Mouse (Mus musculus) limb, embryonic 15.5 days (tissue): ENCODE results near the gene 1700012P22Rik. TPM values are rescaled to one million over a fixed set of nuclear protein-coding genes. Genes with fewer than 3 reads are reported as not detected.

ENCODE experiments used
- ATAC-seq: fragments of 200-750 bp; cut with Nextera tagmentation; 2 replicates; pipeline ENCODE4 v1.8.0; 2017; ENCODE audit warnings: low read depth, moderate TSS enrichment; ENCODE audit not compliant: insufficient number of reproducible peaks, low FRiP score, low TSS enrichment
- H3K27ac ChIP-seq: fragments of 300-500 bp; sonication (generic); 2 replicates; pipeline ENCODE4 v1.5.1; 2015; ENCODE audit warnings: moderate library complexity, mild to moderate bottlenecking, inconsistent platforms
- H3K27me3 ChIP-seq: fragments of 300-500 bp; sonication (generic); 2 replicates; pipeline ENCODE4 v1.6.1; 2015; ENCODE audit warnings: inconsistent platforms
- H3K36me3 ChIP-seq: fragments of 300-500 bp; sonication (generic); 2 replicates; pipeline ENCODE4 v1.6.1; 2015; ENCODE audit warnings: inconsistent platforms
- H3K4me1 ChIP-seq: fragments of 300-500 bp; sonication (generic); 2 replicates; pipeline ENCODE4 v1.6.1; 2015; ENCODE audit warnings: inconsistent platforms
- H3K4me2 ChIP-seq: fragments of 300-500 bp; sonication (generic); 2 replicates; pipeline ENCODE4 v1.6.1; 2015; ENCODE audit warnings: mild to moderate bottlenecking, inconsistent platforms
- H3K4me3 ChIP-seq: fragments of 300-500 bp; sonication (generic); 2 replicates; pipeline ENCODE4 v1.5.1; 2015; ENCODE audit warnings: mild to moderate bottlenecking, inconsistent platforms
- H3K9ac ChIP-seq: fragments of 300-500 bp; sonication (generic); 2 replicates; pipeline ENCODE4 v1.6.1; 2015; ENCODE audit warnings: inconsistent platforms
- H3K9me3 ChIP-seq: fragments of 300-500 bp; sonication (generic); 2 replicates; pipeline ENCODE4 v1.6.1; 2016; ENCODE audit warnings: inconsistent platforms
- WGBS: fragments of 180-500 bp; shearing (Covaris S2); methylation state at CpG from one replicate; pipeline ENCODE4 v1.1.7; 2015; 5-methylcytosine and 5-hydroxymethylcytosine counted together
- polyA plus RNA-seq: library from polyadenylated mRNA; unstranded; fragments of >200 nt; fragmentation: Nextera tagmentation; extraction: Ambion mirVana; gene quantifications from 2 replicates; pipeline ENCODE4 v1.2.1, GENCODE M21; 2015

Gene 1700012P22Rik
- polyA plus RNA-seq, 1 experiment from 2014 or later: not detected

- 60% methylated on average over 9 of the region's 9 CpGs for WGBS
- H3K36me3 ChIP-seq: no peaks in the 10 kb centered on the region
- ATAC-seq: no peak
- H3K9me3 ChIP-seq: no peaks in the 10 kb centered on the region
- H3K9ac ChIP-seq: no peak within 1 kb of the TSS
- H3K4me1 ChIP-seq: no peaks in the 10 kb centered on the region
- H3K4me2 ChIP-seq: no peak within 1 kb of the TSS
- H3K4me3 ChIP-seq: no peak within 1 kb of the TSS
- H3K27me3 ChIP-seq: no peaks in the 10 kb centered on the region
- no peak within 1 kb of the TSS for H3K27ac ChIP-seq
Observed at GRCm38 (mm10) chr4:144408290-144408689, 30.3 kb downstream of the 1700012P22Rik start, which contains the start of gene Pramef12. Gene Pramef12 (minus strand): TSS chr4:144408464.

- no peak for ATAC-seq
- no peaks in the 10 kb centered on the region for H3K9me3 ChIP-seq
- H3K4me1 ChIP-seq: no peaks in the 10 kb centered on the region
- H3K9ac ChIP-seq: no peak overlapping the region
- H3K4me3 ChIP-seq: no peak overlapping the region
- H3K4me2 ChIP-seq: no peak overlapping the region
- no peaks in the 10 kb centered on the region for H3K36me3 ChIP-seq
- H3K27me3 ChIP-seq: no peaks in the 10 kb centered on the region
- WGBS: 77% methylated on average over 3 of the region's 3 CpGs
- no peak overlapping the region for H3K27ac ChIP-seq
Observed at GRCm38 (mm10) chr4:144406261-144406660, 32.3 kb downstream of the 1700012P22Rik start.

DNA sequence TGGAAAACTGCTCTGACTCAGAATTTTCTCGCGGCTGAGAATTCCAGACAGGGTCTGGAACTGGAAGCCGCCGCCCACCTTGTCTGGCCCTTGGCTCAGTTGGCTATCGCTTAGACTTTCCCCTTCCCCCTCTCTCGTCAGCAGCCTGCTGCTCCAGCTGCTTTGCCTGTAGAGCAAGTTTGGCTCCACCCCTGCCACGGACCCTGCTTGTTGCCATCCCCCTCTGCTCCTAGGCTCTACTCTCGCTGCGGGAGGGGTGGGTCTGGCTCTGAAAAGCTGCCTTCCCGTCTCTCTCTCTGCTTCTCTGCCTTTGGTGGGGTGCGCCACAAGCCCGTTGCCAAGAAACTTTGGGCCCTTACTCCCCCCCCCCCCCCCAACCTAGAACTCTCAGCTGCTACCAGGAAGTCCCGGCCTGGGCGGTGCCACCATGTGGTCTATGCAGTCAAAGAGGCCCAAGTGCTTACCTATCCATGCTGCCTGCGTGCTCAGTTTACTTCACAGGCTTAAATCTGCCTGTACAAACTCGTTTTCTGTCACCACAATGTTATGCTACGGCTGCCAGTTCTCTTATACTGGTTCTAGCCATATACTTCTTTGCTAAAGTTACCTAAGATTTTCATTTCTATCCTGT lies 34.0 kb downstream of the 1700012P22Rik start:
- Histone ChIP-seq H3K9ac (0 out of 2 replicates have a peak overlapping the region, but pooled peaks have one; percentile 1), H3K27me3 (no peaks in the 10 kb centered on the region), H3K4me3 (peak overlapping the region; percentile 31), H3K27ac (peak overlapping the region; percentile 87), H3K4me2 (peak overlapping the region; percentile 49), H3K9me3 (no peaks in the 10 kb centered on the region), H3K4me1 (no peaks in the 10 kb centered on the region), H3K36me3 (no peaks in the 10 kb centered on the region)
- ATAC-seq: peak; percentile 87
- 4% methylated on average over 17 of the region's 17 CpGs for WGBS

GRCm38 (mm10) chr4:144402712-144403111 lies 35.9 kb downstream of the 1700012P22Rik start:
- Histone ChIP-seq H3K9me3 (no peaks in the 10 kb centered on the region), H3K9ac (no peak overlapping the region), H3K27ac (no peak overlapping the region), H3K4me1 (no peaks in the 10 kb centered on the region), H3K27me3 (no peaks in the 10 kb centered on the region), H3K4me2 (no peak overlapping the region), H3K4me3 (no peak overlapping the region), H3K36me3 (no peaks in the 10 kb centered on the region)
- ATAC-seq: no peak
- 44% methylated on average over 4 of the region's 4 CpGs for WGBS

- no peaks in the 10 kb centered on the region for H3K27me3 ChIP-seq
- no peak overlapping the region for H3K27ac ChIP-seq
- H3K4me2 ChIP-seq: no peak overlapping the region
- no peak overlapping the region for H3K4me3 ChIP-seq
- H3K9me3 ChIP-seq: no peaks in the 10 kb centered on the region
- no peaks in the 10 kb centered on the region for H3K36me3 ChIP-seq
- 23% methylated on average over 3 of the region's 3 CpGs for WGBS
- no peak overlapping the region for H3K9ac ChIP-seq
- H3K4me1 ChIP-seq: no peaks in the 10 kb centered on the region
- no peak for ATAC-seq
Observed at GRCm38 (mm10) chr4:144396316-144396715, 42.3 kb downstream of the 1700012P22Rik start.

GRCm38 (mm10) chr4:144377911-144378310 lies 60.7 kb downstream of the 1700012P22Rik start, which contains the start of gene Pramef20:
Gene Pramef20 (minus strand): TSS chr4:144377933.
- H3K9ac ChIP-seq: no peak within 1 kb of the TSS
- no peaks in the 10 kb centered on the region for H3K36me3 ChIP-seq
- no peak within 1 kb of the TSS for H3K27ac ChIP-seq
- no peaks in the 10 kb centered on the region for H3K9me3 ChIP-seq
- no peak for ATAC-seq
- no peak within 1 kb of the TSS for H3K4me3 ChIP-seq
- H3K4me2 ChIP-seq: no peak within 1 kb of the TSS
- WGBS: 52% methylated on average over 2 of the region's 2 CpGs
- no peaks in the 10 kb centered on the region for H3K27me3 ChIP-seq
- H3K4me1 ChIP-seq: no peaks in the 10 kb centered on the region

Other genes with a start within 250 kb of the 1700012P22Rik start
- not detected in 2 replicates for gene Oog2, start 248.1 kb downstream of the 1700012P22Rik start, polyA plus RNA-seq
- not detected in 2 replicates for gene C87977, start 225.5 kb downstream of the 1700012P22Rik start, polyA plus RNA-seq
- not detected in 2 replicates for gene Pramel5, start 158.3 kb downstream of the 1700012P22Rik start, polyA plus RNA-seq
- not detected in 2 replicates for gene Gm13128, start 108.5 kb downstream of the 1700012P22Rik start, polyA plus RNA-seq
- not detected in 2 replicates for gene Gm13119, start 80.8 kb downstream of the 1700012P22Rik start, polyA plus RNA-seq
- gene Pramef20, start 60.8 kb downstream of the 1700012P22Rik start, polyA plus RNA-seq: not detected in 2 replicates
- gene Pramef12, start 30.3 kb downstream of the 1700012P22Rik start, polyA plus RNA-seq: 0.41 and 0.76 TPM in 2 replicates
- not detected in 2 replicates for gene Gm9944, start 14.5 kb upstream of the 1700012P22Rik start, polyA plus RNA-seq
- not detected in 2 replicates for gene Aadacl3, start 25.0 kb upstream of the 1700012P22Rik start, polyA plus RNA-seq
- gene 9430007A20Rik, start 81.0 kb upstream of the 1700012P22Rik start, polyA plus RNA-seq: not detected in 2 replicates
- not detected in 2 replicates for gene Gm13124, start 126.4 kb upstream of the 1700012P22Rik start, polyA plus RNA-seq
- gene Aadacl4, start 174.9 kb upstream of the 1700012P22Rik start, polyA plus RNA-seq: not detected in 2 replicates
- gene Gm436, start 247.6 kb upstream of the 1700012P22Rik start, polyA plus RNA-seq: not detected in 2 replicates